Mouse (Mus musculus) stomach, embryonic 14.5 days (tissue): ENCODE data around the gene Casq1. TPM values are rescaled to one million over a fixed set of nuclear protein-coding genes. Genes with fewer than 3 reads are reported as not detected.

Experiments
- ATAC-seq: fragments of 200-750 bp; cut with Nextera tagmentation; 2 replicates; pipeline ENCODE4 v1.8.0; 2017; ENCODE audit warnings: low read depth, moderate TSS enrichment; ENCODE audit not compliant: insufficient number of reproducible peaks, insufficient read depth, low FRiP score
- H3K27ac ChIP-seq: fragments of 300-500 bp; sonication (generic); 2 replicates; pipeline ENCODE4 v1.5.1; 2014; ENCODE audit warnings: mild to moderate bottlenecking, low read length, moderate library complexity, mixed read lengths
- H3K27me3 ChIP-seq: fragments of 300-500 bp; sonication (generic); 2 replicates; pipeline ENCODE4 v1.6.1; 2014; ENCODE audit warnings: low read length, control low read depth, mixed read lengths; ENCODE audit not compliant: control insufficient read depth, insufficient read depth
- H3K36me3 ChIP-seq: fragments of 300-500 bp; sonication (generic); 2 replicates; pipeline ENCODE4 v1.6.1; 2014; ENCODE audit warnings: mild to moderate bottlenecking, control low read depth, low read length, moderate library complexity, mixed read lengths; ENCODE audit not compliant: control insufficient read depth, insufficient read depth
- H3K4me1 ChIP-seq: fragments of 300-500 bp; sonication (generic); 2 replicates; pipeline ENCODE4 v1.6.1; 2014; ENCODE audit warnings: low read length, control low read depth, mixed read lengths; ENCODE audit not compliant: control insufficient read depth, insufficient read depth
- H3K4me2 ChIP-seq: fragments of 300-500 bp; sonication (generic); replicated peaks from 2 replicates; pipeline ENCODE4 v1.6.1; 2014; ENCODE audit warnings: low read depth, low read length, control low read depth
- H3K4me3 ChIP-seq: fragments of 300-500 bp; sonication (generic); 2 replicates; pipeline ENCODE4 v1.5.1; 2014; ENCODE audit warnings: low read depth, low read length, control low read depth
- H3K9ac ChIP-seq: fragments of 300-500 bp; sonication (generic); replicated peaks from 2 replicates; pipeline ENCODE4 v1.6.1; 2014; ENCODE audit warnings: low read depth, mild to moderate bottlenecking, control low read depth, low read length, moderate library complexity, mixed read lengths
- H3K9me3 ChIP-seq: fragments of 300-500 bp; sonication (generic); 2 replicates; pipeline ENCODE4 v1.6.1; 2016; ENCODE audit warnings: low read depth, low read length, control low read depth; ENCODE audit not compliant: control insufficient read depth
- WGBS: fragments of 180-500 bp; shearing (Covaris S2); extraction: QIAGEN DNeasy Blood & Tissue Kit; methylation state at CpG from one replicate; pipeline ENCODE4 v1.1.7; 2014; 5-methylcytosine and 5-hydroxymethylcytosine counted together
- polyA plus RNA-seq: library from polyadenylated mRNA; unstranded; fragments of >200 nt; fragmentation: Nextera tagmentation; extraction: Ambion mirVana; gene quantifications from 2 replicates; pipeline ENCODE4 v1.2.1, GENCODE M21; 2014

Gene Casq1
- polyA plus RNA-seq, 1 experiment from 2014 or later, result 13.6 TPM

GRCm38 (mm10) chr1:172240945-172241708 is 21.5 kb upstream of the Casq1 start:
- Histone ChIP-seq H3K4me3 (no peak overlapping the region), H3K27ac (no peak overlapping the region), H3K36me3 (no peaks in the 10 kb centered on the region), H3K4me2 (no peak overlapping the region), H3K9ac (no peak overlapping the region), H3K4me1 (no peaks in the 10 kb centered on the region), H3K27me3 (no peaks in the 10 kb centered on the region), H3K9me3 (no peaks in the 10 kb centered on the region)
- WGBS, result 68% methylated on average over 6 of the region's 6 CpGs
- no peak for ATAC-seq

GRCm38 (mm10) chr1:172229215-172229614 is 9.5 kb upstream of the Casq1 start:
- no peaks in the 10 kb centered on the region for H3K27me3 ChIP-seq
- H3K4me3 ChIP-seq, result no peak overlapping the region
- no peak overlapping the region for H3K4me2 ChIP-seq
- no peaks in the 10 kb centered on the region for H3K36me3 ChIP-seq
- H3K9ac ChIP-seq, result no peak overlapping the region
- H3K4me1 ChIP-seq, result no peaks in the 10 kb centered on the region
- no peaks in the 10 kb centered on the region for H3K9me3 ChIP-seq
- 75% methylated on average over 1 of the region's 1 CpGs for WGBS
- no peak overlapping the region for H3K27ac ChIP-seq
- ATAC-seq, result no peak

- 77% methylated on average over 2 of the region's 2 CpGs for WGBS
- Histone ChIP-seq H3K27me3 (no peaks in the 10 kb centered on the region), H3K27ac (no peak overlapping the region), H3K4me2 (no peak overlapping the region), H3K9ac (no peak overlapping the region), H3K4me1 (no peaks in the 10 kb centered on the region), H3K9me3 (no peaks in the 10 kb centered on the region), H3K4me3 (no peak overlapping the region), H3K36me3 (no peaks in the 10 kb centered on the region)
- no peak for ATAC-seq
Measured at GRCm38 (mm10) chr1:172228209-172228608, 8.5 kb upstream of the Casq1 start.

- Histone ChIP-seq H3K27me3 (no peaks in the 10 kb centered on the region), H3K36me3 (no peaks in the 10 kb centered on the region), H3K4me2 (no peak overlapping the region), H3K4me3 (no peak overlapping the region), H3K27ac (peak overlapping the region; percentile 74; the same call in 1 of the 2 replicates), H3K4me1 (peaks cover 34% of the 10 kb centered on the region), H3K9me3 (no peaks in the 10 kb centered on the region), H3K9ac (no peak overlapping the region)
- WGBS, result 43% methylated on average over 11 of the region's 11 CpGs
- no peak for ATAC-seq
Measured at GRCm38 (mm10) chr1:172221297-172222063, 1.8 kb upstream of the Casq1 start.

GRCm38 (mm10) chr1:172220414-172220813 is 746 bp upstream of the Casq1 start:
- Histone ChIP-seq H3K4me1 (peaks cover 34% of the 10 kb centered on the region), H3K27ac (peak overlapping the region; percentile 74), H3K4me2 (no peak overlapping the region), H3K9me3 (no peaks in the 10 kb centered on the region), H3K36me3 (no peaks in the 10 kb centered on the region), H3K9ac (no peak overlapping the region), H3K4me3 (no peak overlapping the region), H3K27me3 (no peaks in the 10 kb centered on the region)
- WGBS, result 38% methylated on average over 10 of the region's 10 CpGs
- peak; percentile 53; the same call in 1 of the 2 replicates for ATAC-seq

- 57% methylated on average over 15 of the region's 15 CpGs for WGBS
- Histone ChIP-seq H3K4me3 (no peak overlapping the region), H3K4me2 (no peak overlapping the region), H3K27me3 (no peaks in the 10 kb centered on the region), H3K27ac (no peak overlapping the region), H3K9ac (no peak overlapping the region), H3K9me3 (no peaks in the 10 kb centered on the region), H3K36me3 (no peaks in the 10 kb centered on the region), H3K4me1 (peaks cover 34% of the 10 kb centered on the region)
- ATAC-seq, result no peak
Measured at GRCm38 (mm10) chr1:172218164-172218910, 1.3 kb downstream of the Casq1 start.

GRCm38 (mm10) chr1:172217148-172217547 is 2.5 kb downstream of the Casq1 start:
- H3K4me1 ChIP-seq, result peaks cover 37% of the 10 kb centered on the region
- no peaks in the 10 kb centered on the region for H3K27me3 ChIP-seq
- 2% methylated on average over 5 of the region's 5 CpGs for WGBS
- peak; percentile 59 for ATAC-seq
- H3K27ac ChIP-seq, result peak overlapping the region; percentile 83
- no peaks in the 10 kb centered on the region for H3K9me3 ChIP-seq
- peak overlapping the region; percentile 26 for H3K4me2 ChIP-seq
- H3K9ac ChIP-seq, result no peak overlapping the region
- H3K36me3 ChIP-seq, result no peaks in the 10 kb centered on the region
- no peak overlapping the region for H3K4me3 ChIP-seq

GRCm38 (mm10) chr1:172214748-172215147 is 4.9 kb downstream of the Casq1 start:
- ATAC-seq, result no peak
- 39% methylated on average over 3 of the region's 3 CpGs for WGBS

More at GRCm38 (mm10) chr1:172214748-172215147, 4.9 kb downstream of the Casq1 start:
- Histone ChIP-seq H3K9ac (no peak overlapping the region), H3K4me2 (no peak overlapping the region), H3K4me3 (no peak overlapping the region), H3K27me3 (no peaks in the 10 kb centered on the region), H3K36me3 (no peaks in the 10 kb centered on the region; the same call in 1 of the 2 replicates), H3K27ac (no peak overlapping the region), H3K4me1 (peaks cover 18% of the 10 kb centered on the region; the same call in 1 of the 2 replicates), H3K9me3 (no peaks in the 10 kb centered on the region)
